Mouse (Mus musculus) ES-Bruce4 (cell line): ENCODE results near the gene Igfbpl1. TPM values are rescaled to one million over a fixed set of nuclear protein-coding genes. Genes with fewer than 3 reads are reported as not detected.

ENCODE experiments used
- H3K27ac ChIP-seq: 2 replicates; pipeline ENCODE4 v1.5.1; 2012; ENCODE audit warnings: low read length, inconsistent platforms; ENCODE audit not compliant: insufficient read depth
- H3K27me3 ChIP-seq: 2 replicates; pipeline ENCODE4 v1.6.1; 2012; ENCODE audit warnings: mild to moderate bottlenecking, low read length, inconsistent platforms; ENCODE audit not compliant: control insufficient read depth, poor library complexity, insufficient read depth, severe bottlenecking
- H3K36me3 ChIP-seq: 2 replicates; pipeline ENCODE4 v1.6.1; 2012; ENCODE audit warnings: inconsistent platforms, mild to moderate bottlenecking, low read length, moderate library complexity; ENCODE audit not compliant: control insufficient read depth, poor library complexity, insufficient read depth, severe bottlenecking
- H3K4me1 ChIP-seq: one replicate; pipeline ENCODE4 v1.8.1; 2011; ENCODE audit warnings: low read length; ENCODE audit not compliant: control insufficient read depth, insufficient read depth
- H3K4me3 ChIP-seq: 2 replicates; pipeline ENCODE4 v1.5.1; 2011; ENCODE audit warnings: low read depth, mild to moderate bottlenecking, low read length
- H3K9ac ChIP-seq: 2 replicates; pipeline ENCODE4 v1.6.1; 2012; ENCODE audit warnings: low read depth, mild to moderate bottlenecking, inconsistent platforms; ENCODE audit not compliant: poor library complexity, severe bottlenecking
- H3K9me3 ChIP-seq: replicated peaks from 2 replicates; pipeline ENCODE4 v1.6.1; 2012; ENCODE audit warnings: mild to moderate bottlenecking, low read length, inconsistent platforms; ENCODE audit not compliant: control insufficient read depth, poor library complexity, insufficient read depth, severe bottlenecking
- CTCF ChIP-seq: IDR thresholded peaks from one replicate; pipeline ENCODE4 v1.8.1; 2011; ENCODE audit warnings: low read depth, low read length
- EP300 ChIP-seq: IDR thresholded peaks from 2 replicates; pipeline ENCODE4 v1.6.1; 2011; ENCODE audit warnings: low read depth, low read length; ENCODE audit not compliant: insufficient read depth
- POLR2A ChIP-seq: IDR thresholded peaks from one replicate; pipeline ENCODE4 v1.8.1; 2011; ENCODE audit warnings: low read length; ENCODE audit not compliant: insufficient read depth
- polyA plus RNA-seq: library from polyadenylated mRNA; stranded (reverse); fragments of >200 nt; gene quantifications from 2 replicates; pipeline ENCODE4 v1.2.4, GENCODE M21; 2011; ENCODE audit warnings: low read depth; ENCODE audit not compliant: missing spikeins, insufficient read depth, insufficient read length

Gene Igfbpl1
- polyA plus RNA-seq, 1 experiment: 4.1 TPM

DNA sequence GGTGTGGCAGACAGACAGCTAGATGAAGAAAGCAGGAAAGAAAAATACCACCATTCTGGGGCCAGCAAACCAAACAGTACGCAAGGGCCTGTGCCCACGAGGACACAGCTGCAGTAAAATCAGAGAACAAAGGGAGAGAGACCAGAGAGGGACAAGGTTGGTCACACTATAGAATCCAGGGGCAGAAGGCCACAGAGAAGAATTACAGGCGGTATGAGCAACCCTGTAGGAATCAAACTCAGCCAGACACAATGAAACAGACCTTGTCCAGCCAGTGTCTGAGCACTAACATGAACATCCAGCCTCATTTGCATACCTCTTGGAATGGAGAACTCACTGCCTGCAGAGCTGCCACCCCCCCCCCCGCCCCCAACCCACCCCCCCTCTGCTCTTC is 7.9 kb downstream of the Igfbpl1 start:
- no peak for TF ChIP-seq EP300
- peaks cover 13% of the 10 kb centered on the region for H3K4me1 ChIP-seq
- H3K9me3 ChIP-seq: no peaks in the 10 kb centered on the region
- H3K27me3 ChIP-seq: no peaks in the 10 kb centered on the region
- H3K9ac ChIP-seq: no peak overlapping the region
- H3K4me3 ChIP-seq: no peak overlapping the region
- H3K36me3 ChIP-seq: no peaks in the 10 kb centered on the region
- peak overlapping the region; percentile 40; the same call in 1 of the 2 replicates for H3K27ac ChIP-seq

DNA sequence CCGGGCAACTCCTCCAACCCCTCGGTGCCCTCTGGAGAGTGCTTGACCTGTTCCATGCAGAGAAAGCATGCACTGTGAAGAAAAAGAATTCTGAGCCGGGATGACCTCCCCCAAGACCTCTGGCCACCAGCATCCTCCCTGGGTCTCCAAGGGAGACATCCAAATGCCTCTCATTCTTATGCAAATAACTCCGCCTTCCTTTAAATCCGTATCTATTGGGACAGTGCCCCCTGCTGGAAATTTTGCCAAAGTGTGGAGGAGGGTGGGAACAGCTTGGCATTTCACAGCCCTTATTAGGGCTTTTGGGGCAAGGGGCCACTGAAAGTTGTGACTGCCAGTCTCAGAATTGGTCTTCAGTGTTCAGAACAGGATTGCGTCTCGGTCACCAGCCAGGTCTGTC is 11.2 kb downstream of the Igfbpl1 start:
- TF ChIP-seq EP300: 0 out of 2 replicates have a peak, but pooled peaks have one; percentile 62
- TF ChIP-seq CTCF: peak; percentile 47
- TF ChIP-seq POLR2A: no peak
- Histone ChIP-seq H3K36me3 (no peaks in the 10 kb centered on the region), H3K27me3 (no peaks in the 10 kb centered on the region), H3K9me3 (no peaks in the 10 kb centered on the region), H3K27ac (no peak overlapping the region), H3K4me3 (no peak overlapping the region), H3K4me1 (peaks cover 17% of the 10 kb centered on the region), H3K9ac (no peak overlapping the region)

DNA sequence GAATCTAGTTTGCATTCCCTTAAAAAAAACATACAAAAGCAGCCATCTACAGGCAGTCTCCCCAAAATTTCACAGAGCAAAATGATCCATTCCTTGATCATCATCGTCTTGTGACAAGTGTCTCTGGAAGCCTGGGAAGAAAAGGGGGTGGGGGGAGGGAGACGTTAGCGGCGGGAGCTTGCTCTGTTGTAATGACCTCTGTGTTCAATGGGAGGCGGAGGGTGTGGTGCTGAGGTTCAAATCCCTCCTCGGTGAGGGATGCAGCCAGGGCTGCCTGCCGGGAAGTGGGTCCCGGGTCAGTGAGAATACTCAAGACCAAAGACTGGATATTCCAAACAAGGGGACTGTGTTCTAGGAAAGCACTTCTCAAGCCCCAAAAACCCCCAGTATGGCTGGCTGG is 15.5 kb downstream of the Igfbpl1 start:
- Histone ChIP-seq H3K9ac (no peak overlapping the region), H3K4me3 (no peak overlapping the region), H3K36me3 (no peaks in the 10 kb centered on the region), H3K27me3 (no peaks in the 10 kb centered on the region), H3K4me1 (peaks cover 16% of the 10 kb centered on the region), H3K9me3 (no peaks in the 10 kb centered on the region), H3K27ac (peak overlapping the region; percentile 76)
- peak; percentile 86 for TF ChIP-seq EP300
- no peak for TF ChIP-seq CTCF
- no peak for TF ChIP-seq POLR2A

DNA sequence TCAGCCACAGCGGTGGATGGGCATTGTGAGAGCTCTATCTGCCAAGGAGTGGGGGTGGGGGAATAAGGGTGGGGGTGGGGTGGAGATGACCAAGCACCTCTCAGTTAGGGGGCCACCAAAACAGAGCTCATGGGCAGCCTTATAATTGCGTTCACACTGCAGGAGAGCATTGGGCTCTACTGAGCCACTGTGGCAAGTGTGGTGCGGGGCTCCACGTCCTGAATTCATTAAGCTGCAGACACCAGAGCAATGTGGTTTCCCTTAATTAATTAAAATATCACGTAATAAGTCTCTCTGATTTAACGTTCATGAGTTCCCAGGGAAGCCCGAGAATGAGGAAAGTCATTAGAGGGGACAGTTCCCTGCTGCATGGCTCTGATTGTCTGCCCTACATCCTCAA is 18.7 kb downstream of the Igfbpl1 start:
- H3K4me3 ChIP-seq: no peak overlapping the region
- no peak overlapping the region for H3K27ac ChIP-seq
- no peak for TF ChIP-seq CTCF
- TF ChIP-seq EP300: no peak
- TF ChIP-seq POLR2A: no peak
- no peaks in the 10 kb centered on the region for H3K27me3 ChIP-seq
- peaks cover 6% of the 10 kb centered on the region; the same call in 1 of the 2 replicates for H3K36me3 ChIP-seq
- peaks cover 10% of the 10 kb centered on the region for H3K4me1 ChIP-seq
- no peak overlapping the region for H3K9ac ChIP-seq
- no peaks in the 10 kb centered on the region for H3K9me3 ChIP-seq

DNA sequence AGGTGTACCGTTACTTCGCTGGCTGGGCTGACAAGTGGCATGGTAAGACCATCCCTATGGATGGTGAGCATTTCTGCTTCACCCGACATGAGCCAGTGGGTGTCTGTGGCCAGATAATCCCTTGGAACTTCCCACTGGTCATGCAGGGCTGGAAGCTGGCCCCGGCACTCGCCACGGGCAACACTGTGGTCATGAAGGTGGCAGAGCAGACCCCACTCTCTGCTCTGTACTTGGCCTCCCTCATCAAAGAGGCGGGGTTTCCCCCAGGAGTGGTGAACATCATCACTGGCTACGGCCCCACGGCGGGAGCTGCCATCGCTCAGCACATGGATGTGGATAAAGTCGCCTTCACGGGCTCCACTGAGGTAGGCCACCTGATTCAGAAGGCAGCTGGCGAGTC is 23.8 kb downstream of the Igfbpl1 start:
- Histone ChIP-seq H3K4me3 (no peak overlapping the region), H3K27me3 (no peaks in the 10 kb centered on the region), H3K4me1 (peaks cover 6% of the 10 kb centered on the region), H3K36me3 (peaks cover 6% of the 10 kb centered on the region; the same call in 1 of the 2 replicates), H3K9ac (no peak overlapping the region), H3K27ac (no peak overlapping the region), H3K9me3 (no peaks in the 10 kb centered on the region)
- no peak for TF ChIP-seq EP300
- no peak for TF ChIP-seq POLR2A
- TF ChIP-seq CTCF: no peak

DNA sequence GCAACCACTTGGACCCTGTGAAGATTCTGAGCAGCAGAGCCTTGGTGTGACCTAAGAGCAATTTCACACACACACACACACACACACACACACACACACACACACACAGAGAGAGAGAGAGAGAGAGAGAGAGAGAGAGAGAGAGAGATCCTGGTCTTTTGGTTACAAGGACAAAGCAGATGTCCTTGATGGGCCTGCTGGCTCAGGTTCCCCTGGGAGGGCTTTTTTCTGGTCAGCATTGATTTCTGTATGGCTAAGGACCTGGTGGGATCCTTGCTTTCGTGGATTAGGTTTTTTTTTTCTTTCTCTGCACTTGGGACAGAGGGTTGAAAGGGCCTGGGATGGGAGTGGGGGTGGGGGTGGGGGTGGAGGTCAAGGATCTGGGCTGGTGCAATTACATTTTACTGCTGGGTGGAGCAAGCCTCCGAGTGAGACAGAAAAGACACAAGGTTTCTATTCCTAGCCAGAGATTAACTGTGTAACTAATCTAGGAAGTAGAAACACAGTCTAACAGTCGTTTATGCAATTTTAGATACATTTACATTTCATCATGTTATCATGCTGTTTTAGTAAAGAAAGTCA is 26.7 kb downstream of the Igfbpl1 start:
- H3K27me3 ChIP-seq: no peaks in the 10 kb centered on the region
- H3K36me3 ChIP-seq: peaks cover 6% of the 10 kb centered on the region; the same call in 1 of the 2 replicates
- no peak overlapping the region for H3K4me3 ChIP-seq
- H3K4me1 ChIP-seq: peaks cover 5% of the 10 kb centered on the region
- TF ChIP-seq POLR2A (no peak), CTCF (no peak), EP300 (no peak)
- H3K9ac ChIP-seq: no peak overlapping the region
- H3K27ac ChIP-seq: peak overlapping the region; percentile 24; the same call in 1 of the 2 replicates
- H3K9me3 ChIP-seq: no peaks in the 10 kb centered on the region
